Mouse (Mus musculus): Measurements from ENCODE around the gene Mturn.

DNA sequence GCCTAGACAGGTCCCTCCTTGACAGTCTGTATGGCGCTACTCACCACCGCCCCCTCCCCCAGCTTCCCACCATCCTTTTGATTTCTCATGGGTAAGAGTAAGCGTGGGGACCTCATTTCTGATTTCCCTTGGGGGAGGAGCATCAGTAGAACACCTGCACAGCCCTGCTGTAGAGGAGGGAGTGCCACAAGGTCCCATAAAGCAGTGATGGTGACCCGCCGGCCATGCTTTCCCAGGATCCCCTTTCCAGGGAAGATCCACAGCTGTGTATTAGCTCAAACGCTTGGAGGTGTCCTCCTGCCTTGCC lies 23.1 kb downstream of the Mturn start:
- TF ChIP-seq CTCF (IDR thresholded peaks at IDR 0.05; ENCODE audit: borderline replicate concordance, insufficient read depth, low read depth, low read length) (no peak), POLR2A (IDR thresholded peaks at IDR 0.05; ENCODE audit: borderline replicate concordance, insufficient read depth, low read length) (no peak)

Measured in cerebellum, adult 2 months (tissue).